Mouse (Mus musculus): ENCODE data around the gene Mafk. TPM values are rescaled to one million over a fixed set of nuclear protein-coding genes. Genes with fewer than 3 reads are reported as not detected.
A peak's percentile ranks its signal among the peaks of the same experiment; 100 is the strongest.
"Not testable (repeated sequence)": the region's sequence is repeated elsewhere in the genome, so short reads cannot be mapped to it uniquely, and the experiment has no call there.

Mafk gene
- polyA plus RNA-seq (2015; fragmentation: Nextera tagmentation; extraction: Ambion mirVana) = 16.1 and 18.3 TPM in 2 replicates

- Histone ChIP-seq H3K27ac (peak within 1 kb of the TSS; percentile 87), H3K4me3 (replicated peaks) (peak within 1 kb of the TSS; percentile 82), H3K9me3 (no peaks in the 10 kb centered on the region), H3K4me1 (peaks cover 44% of the 10 kb centered on the region), H3K27me3 (replicated peaks) (no peaks in the 10 kb centered on the region), H3K36me3 (no peaks in the 10 kb centered on the region), H3K9ac (peak within 1 kb of the TSS; percentile 70), H3K4me2 (peak within 1 kb of the TSS; percentile 97)
- ATAC-seq (ENCODE audit: insufficient read depth, low FRiP score, low read depth) = peak; percentile 87
- under 1% methylated on average over 92 of the region's 92 CpGs for WGBS
Measured at GRCm38 (mm10) chr5:139791227-139792158, at the start of gene Mafk. Gene Mafk, plus strand, starts transcription at chr5:139791513.

GRCm38 (mm10) chr5:139742640-139743039 is 48.7 kb upstream of the Mafk start:
- H3K4me3 ChIP-seq (replicated peaks); H3K4me2 ChIP-seq; ATAC-seq (ENCODE audit: insufficient read depth, low FRiP score, low read depth); H3K9ac ChIP-seq; H3K27me3 ChIP-seq (replicated peaks); H3K27ac ChIP-seq; H3K9me3 ChIP-seq; H3K4me1 ChIP-seq; H3K36me3 ChIP-seq: not testable (repeated sequence)
- WGBS = 22% methylated on average over 3 of the region's 3 CpGs

- peak; percentile 84 for ATAC-seq (ENCODE audit: insufficient read depth, low FRiP score, low read depth)
- Histone ChIP-seq H3K9ac (no peak overlapping the region), H3K4me1 (0 out of 2 replicates have a peak, but pooled peaks cover 5% of the 10 kb centered on the region), H3K4me2 (no peak overlapping the region), H3K36me3 (peaks cover 8% of the 10 kb centered on the region; the same call in 1 of the 2 replicates), H3K27ac (no peak overlapping the region), H3K4me3 (replicated peaks) (no peak overlapping the region), H3K9me3 (no peaks in the 10 kb centered on the region), H3K27me3 (replicated peaks) (no peaks in the 10 kb centered on the region)
- WGBS = 7% methylated on average over 3 of the region's 3 CpGs
Measured at GRCm38 (mm10) chr5:139745771-139746170, 45.5 kb upstream of the Mafk start.

GRCm38 (mm10) chr5:139749413-139750125 is 41.7 kb upstream of the Mafk start:
- no peak for ATAC-seq (ENCODE audit: insufficient read depth, low FRiP score, low read depth)
- no peak overlapping the region for H3K27ac ChIP-seq
- no peak overlapping the region for H3K9ac ChIP-seq
- H3K4me1 ChIP-seq = no peaks in the 10 kb centered on the region
- H3K9me3 ChIP-seq = no peaks in the 10 kb centered on the region
- H3K27me3 ChIP-seq (replicated peaks) = no peaks in the 10 kb centered on the region
- no peak overlapping the region for H3K4me3 ChIP-seq (replicated peaks)
- 87% methylated on average over 16 of the region's 16 CpGs for WGBS
- H3K36me3 ChIP-seq = peaks cover 32% of the 10 kb centered on the region
- no peak overlapping the region for H3K4me2 ChIP-seq

- H3K4me1 ChIP-seq = no peaks in the 10 kb centered on the region
- ATAC-seq (ENCODE audit: insufficient read depth, low FRiP score, low read depth) = no peak
- no peaks in the 10 kb centered on the region for H3K9me3 ChIP-seq
- no peak overlapping the region for H3K4me2 ChIP-seq
- H3K27me3 ChIP-seq (replicated peaks) = no peaks in the 10 kb centered on the region
- peaks cover 42% of the 10 kb centered on the region for H3K36me3 ChIP-seq
- H3K9ac ChIP-seq = no peak overlapping the region
- H3K27ac ChIP-seq = no peak overlapping the region
- H3K4me3 ChIP-seq (replicated peaks) = no peak overlapping the region
Measured at GRCm38 (mm10) chr5:139750535-139750934, 40.8 kb upstream of the Mafk start.

- Histone ChIP-seq H3K4me2 (no peak overlapping the region), H3K27me3 (replicated peaks) (no peaks in the 10 kb centered on the region), H3K4me1 (no peaks in the 10 kb centered on the region), H3K36me3 (peaks cover 69% of the 10 kb centered on the region), H3K4me3 (replicated peaks) (no peak overlapping the region), H3K27ac (no peak overlapping the region), H3K9ac (no peak overlapping the region), H3K9me3 (no peaks in the 10 kb centered on the region)
- WGBS = 27% methylated on average over 12 of the region's 12 CpGs
- ATAC-seq (ENCODE audit: insufficient read depth, low FRiP score, low read depth) = no peak
Measured at GRCm38 (mm10) chr5:139754753-139755152, 36.6 kb upstream of the Mafk start.

GRCm38 (mm10) chr5:139756135-139756534 is 35.2 kb upstream of the Mafk start:
- Histone ChIP-seq H3K27ac (no peak overlapping the region), H3K27me3 (replicated peaks) (no peaks in the 10 kb centered on the region), H3K4me2 (no peak overlapping the region), H3K4me3 (replicated peaks) (no peak overlapping the region), H3K9me3 (no peaks in the 10 kb centered on the region), H3K4me1 (no peaks in the 10 kb centered on the region), H3K36me3 (peaks cover 71% of the 10 kb centered on the region), H3K9ac (no peak overlapping the region)
- WGBS = 89% methylated on average over 12 of the region's 12 CpGs
- ATAC-seq (ENCODE audit: insufficient read depth, low FRiP score, low read depth) = no peak

- Histone ChIP-seq H3K4me1 (no peaks in the 10 kb centered on the region), H3K27me3 (replicated peaks) (no peaks in the 10 kb centered on the region), H3K9ac (no peak overlapping the region), H3K36me3 (peaks cover 70% of the 10 kb centered on the region), H3K9me3 (no peaks in the 10 kb centered on the region), H3K27ac (no peak overlapping the region), H3K4me3 (replicated peaks) (no peak overlapping the region), H3K4me2 (no peak overlapping the region)
- no peak for ATAC-seq (ENCODE audit: insufficient read depth, low FRiP score, low read depth)
- WGBS = 93% methylated on average over 2 of the region's 2 CpGs
Measured at GRCm38 (mm10) chr5:139756586-139756985, 34.7 kb upstream of the Mafk start.

GRCm38 (mm10) chr5:139758096-139758495 is 33.2 kb upstream of the Mafk start:
- ATAC-seq (ENCODE audit: insufficient read depth, low FRiP score, low read depth) = no peak
- no peaks in the 10 kb centered on the region for H3K9me3 ChIP-seq
- WGBS = 82% methylated on average over 16 of the region's 16 CpGs
- no peak overlapping the region for H3K4me3 ChIP-seq (replicated peaks)
- no peaks in the 10 kb centered on the region for H3K27me3 ChIP-seq (replicated peaks)
- no peak overlapping the region for H3K9ac ChIP-seq
- no peak overlapping the region for H3K27ac ChIP-seq
- no peak overlapping the region for H3K4me2 ChIP-seq
- H3K36me3 ChIP-seq = peaks cover 73% of the 10 kb centered on the region
- H3K4me1 ChIP-seq = no peaks in the 10 kb centered on the region

GRCm38 (mm10) chr5:139764296-139764695 is 27.0 kb upstream of the Mafk start:
- Histone ChIP-seq H3K36me3 (peaks cover 72% of the 10 kb centered on the region), H3K4me3 (replicated peaks) (no peak overlapping the region), H3K27me3 (replicated peaks) (no peaks in the 10 kb centered on the region), H3K4me2 (no peak overlapping the region), H3K27ac (no peak overlapping the region), H3K9ac (no peak overlapping the region), H3K4me1 (no peaks in the 10 kb centered on the region), H3K9me3 (no peaks in the 10 kb centered on the region)
- 75% methylated on average over 11 of the region's 11 CpGs for WGBS
- no peak for ATAC-seq (ENCODE audit: insufficient read depth, low FRiP score, low read depth)

GRCm38 (mm10) chr5:139768216-139768615 is 23.1 kb upstream of the Mafk start:
- no peak overlapping the region for H3K4me3 ChIP-seq (replicated peaks)
- no peaks in the 10 kb centered on the region for H3K4me1 ChIP-seq
- no peaks in the 10 kb centered on the region for H3K27me3 ChIP-seq (replicated peaks)
- H3K4me2 ChIP-seq = no peak overlapping the region
- H3K9ac ChIP-seq = no peak overlapping the region
- no peak for ATAC-seq (ENCODE audit: insufficient read depth, low FRiP score, low read depth)
- H3K9me3 ChIP-seq = no peaks in the 10 kb centered on the region
- WGBS = 87% methylated on average over 8 of the region's 8 CpGs
- no peak overlapping the region for H3K27ac ChIP-seq
- H3K36me3 ChIP-seq = peaks cover 75% of the 10 kb centered on the region
